Mouse (Mus musculus) testis, postnatal 10 days (tissue): ENCODE results near the gene Fgb.

Experiments
- DNase-seq: peaks from one replicate; pipeline ENCODE4 v3.0.0; 2021; ENCODE audit warnings: low spot score

Gene Fgb

DNA sequence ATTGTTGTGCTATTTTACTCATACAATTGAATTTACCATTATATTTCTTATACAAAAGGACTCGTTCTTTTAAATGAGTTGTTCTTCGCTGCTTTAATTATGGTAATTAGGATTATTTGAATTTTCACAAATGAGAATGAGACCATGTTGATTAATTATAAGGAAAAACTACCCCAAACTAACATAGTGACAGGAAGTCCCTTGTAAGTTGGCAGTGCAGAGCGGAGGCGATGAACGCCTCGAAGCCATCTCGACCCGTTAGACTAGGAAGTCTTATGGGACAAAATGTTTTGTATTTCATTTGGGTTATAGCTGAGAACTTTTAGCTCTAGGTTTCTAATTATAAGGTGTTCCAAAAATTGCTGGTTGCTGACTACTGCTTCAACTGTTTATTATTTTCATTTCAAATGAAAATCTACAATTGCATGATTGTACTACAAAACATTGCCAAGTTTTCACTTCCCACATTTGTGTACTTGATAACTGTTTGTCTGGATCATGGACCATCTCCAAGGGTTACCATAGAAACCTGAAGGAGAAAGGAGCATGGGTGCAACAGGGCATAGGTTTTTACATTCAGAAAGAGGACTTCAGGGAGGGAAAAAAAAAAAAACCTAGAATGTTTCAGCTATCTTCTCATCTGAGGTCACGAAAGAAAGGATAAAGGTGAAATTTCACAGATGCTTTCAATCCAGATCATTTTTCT is 22.0 kb downstream of the Fgb start:
- no peak for DNase-seq

- no peak for DNase-seq
These were observed 24.0 kb downstream of the Fgb start, which contains the start of gene Fga for GRCm38 (mm10) chr3:83025475-83026301. TSS of gene Fga (plus strand) at chr3:83026076.

- no peak for DNase-seq
These were observed 24.6 kb downstream of the Fgb start for GRCm38 (mm10) chr3:83025036-83025435.

DNA sequence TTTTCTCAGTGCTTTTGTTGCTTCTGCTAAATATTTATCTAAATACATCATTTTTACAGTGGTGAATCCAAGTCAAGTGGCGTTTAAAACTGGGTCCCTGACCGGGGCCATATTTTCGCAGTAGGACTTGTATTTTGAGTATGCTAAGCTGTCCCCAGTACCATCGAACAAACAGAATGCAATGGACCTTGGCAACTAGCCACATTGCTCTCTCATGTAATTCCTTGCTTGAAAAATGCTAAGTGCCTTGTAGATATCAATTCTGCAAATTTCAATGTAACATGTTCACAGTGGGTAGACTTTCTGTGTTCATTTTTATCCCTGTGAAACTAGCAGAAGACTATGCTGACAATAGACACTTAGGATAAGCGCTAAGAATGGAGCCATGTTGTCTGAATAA is 28.5 kb downstream of the Fgb start:
- DNase-seq: no peak

GRCm38 (mm10) chr3:83020387-83020786 is 29.3 kb downstream of the Fgb start:
- DNase-seq: no peak

- DNase-seq: no peak
These were observed 33.4 kb downstream of the Fgb start for GRCm38 (mm10) chr3:83016236-83016635.

GRCm38 (mm10) chr3:83013951-83014350 is 35.7 kb downstream of the Fgb start:
- DNase-seq: no peak

DNA sequence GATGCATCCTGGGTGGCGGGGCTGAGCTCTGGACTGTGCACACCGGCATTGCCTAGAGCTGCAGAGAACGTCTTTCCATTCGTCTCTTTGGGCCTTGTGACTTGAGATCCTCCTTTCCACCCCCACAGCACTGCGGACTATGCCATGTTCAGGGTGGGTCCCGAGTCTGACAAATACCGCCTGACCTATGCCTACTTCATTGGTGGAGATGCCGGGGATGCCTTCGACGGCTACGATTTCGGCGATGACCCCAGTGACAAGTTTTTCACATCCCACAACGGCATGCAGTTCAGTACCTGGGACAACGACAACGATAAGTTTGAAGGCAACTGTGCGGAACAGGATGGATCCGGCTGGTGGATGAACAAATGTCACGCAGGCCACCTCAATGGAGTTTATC is 37.0 kb downstream of the Fgb start:
- no peak for DNase-seq

GRCm38 (mm10) chr3:83011565-83011964 is 38.1 kb downstream of the Fgb start:
- no peak for DNase-seq

DNA sequence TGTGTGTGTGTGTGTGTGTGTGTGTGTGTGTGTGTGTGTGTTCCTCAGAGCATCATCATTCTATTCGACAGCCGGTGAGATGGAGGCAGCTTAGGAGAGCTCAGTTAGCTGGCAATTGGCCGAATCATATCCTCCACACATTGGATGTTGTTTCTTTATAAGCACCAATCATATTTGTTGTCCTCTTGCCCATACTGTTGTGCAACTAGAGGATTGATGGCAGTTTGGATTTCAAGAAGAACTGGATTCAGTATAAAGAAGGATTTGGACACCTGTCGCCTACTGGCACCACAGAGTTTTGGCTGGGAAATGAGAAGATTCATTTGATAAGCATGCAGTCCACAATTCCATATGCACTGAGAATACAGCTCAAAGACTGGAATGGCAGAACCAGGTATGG is 38.5 kb downstream of the Fgb start:
- no peak for DNase-seq

DNA sequence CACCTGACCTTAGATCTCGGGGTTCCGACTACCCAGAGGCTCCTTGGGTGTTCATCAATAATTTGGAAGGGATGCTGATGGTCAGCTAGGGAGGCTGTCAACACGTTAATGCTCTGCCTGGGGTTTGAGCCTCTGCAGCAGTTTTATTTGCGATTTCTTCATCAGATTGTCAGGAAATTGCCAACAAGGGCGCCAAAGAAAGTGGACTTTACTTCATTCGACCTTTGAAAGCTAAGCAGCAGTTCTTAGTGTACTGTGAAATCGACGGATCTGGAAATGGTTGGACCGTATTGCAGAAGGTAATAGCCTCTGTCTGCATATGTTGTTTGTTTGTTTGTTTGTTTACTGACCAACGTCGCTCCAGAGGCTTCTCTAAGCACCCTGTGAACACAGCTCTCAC is 39.4 kb downstream of the Fgb start:
- DNase-seq: no peak

GRCm38 (mm10) chr3:83007557-83007956 is 42.1 kb downstream of the Fgb start, which contains the start of gene Fgg:
TSS of gene Fgg (plus strand) at chr3:83007724.
- no peak for DNase-seq

- DNase-seq: no peak
These were observed 44.9 kb downstream of the Fgb start for GRCm38 (mm10) chr3:83004801-83005200.

GRCm38 (mm10) chr3:83003068-83003467 is 46.6 kb downstream of the Fgb start:
- no peak for DNase-seq

- DNase-seq: peak; percentile 53
These were observed 47.5 kb downstream of the Fgb start for GRCm38 (mm10) chr3:83002191-83002590.

GRCm38 (mm10) chr3:82999995-83000394 is 49.7 kb downstream of the Fgb start:
- DNase-seq: no peak

DNA sequence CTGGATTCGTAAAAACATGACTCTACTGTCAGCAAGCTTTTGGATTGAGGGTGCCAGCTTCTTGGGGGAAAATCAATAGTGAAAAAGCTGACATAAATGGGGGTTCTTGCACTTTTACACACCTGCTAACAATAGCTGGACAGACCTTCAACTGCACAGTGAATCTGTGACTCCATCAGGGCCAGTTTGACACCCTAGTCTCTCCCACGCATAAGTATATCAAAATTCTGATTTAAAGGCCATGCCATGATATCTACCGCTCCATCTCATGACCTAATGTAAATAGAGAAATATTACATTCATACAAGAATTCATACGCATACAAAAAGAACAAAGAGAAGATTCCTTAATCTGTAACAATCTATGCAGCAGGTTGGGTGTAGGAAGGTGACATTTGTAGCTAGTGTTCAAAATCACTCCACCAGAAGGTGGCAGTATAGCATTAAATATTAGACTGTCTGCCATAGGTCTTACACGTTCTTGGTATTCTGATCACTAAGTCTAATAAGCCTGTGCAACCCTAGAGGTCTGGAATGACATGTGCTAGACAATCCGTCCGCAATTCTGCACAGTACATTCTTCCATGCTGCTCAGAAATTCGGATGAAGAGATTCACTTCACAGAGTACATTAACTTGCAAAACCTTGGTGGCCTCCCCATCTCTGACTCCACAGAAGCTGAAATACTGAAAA is 50.7 kb downstream of the Fgb start:
- no peak for DNase-seq

DNA sequence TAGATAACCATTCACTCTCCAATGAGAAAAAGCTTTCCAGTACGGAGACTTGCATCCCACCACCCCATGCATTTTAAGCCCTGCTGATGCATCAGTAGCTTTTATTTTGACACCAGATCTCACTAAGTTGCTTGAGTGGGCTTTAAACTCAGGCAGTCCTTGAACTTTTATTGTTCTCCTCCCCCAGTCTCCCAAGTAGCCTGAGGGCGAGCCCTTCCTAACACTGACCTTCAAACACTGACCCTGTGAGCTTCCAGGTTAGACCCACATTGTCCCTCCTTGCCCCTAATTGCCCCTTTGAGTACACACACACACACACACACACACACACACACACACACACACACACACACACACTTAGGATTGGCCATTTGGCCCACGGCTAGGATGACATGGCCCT is 53.0 kb downstream of the Fgb start:
- no peak for DNase-seq

GRCm38 (mm10) chr3:82995368-82995767 is 54.3 kb downstream of the Fgb start:
- peak; percentile 88 for DNase-seq

DNA sequence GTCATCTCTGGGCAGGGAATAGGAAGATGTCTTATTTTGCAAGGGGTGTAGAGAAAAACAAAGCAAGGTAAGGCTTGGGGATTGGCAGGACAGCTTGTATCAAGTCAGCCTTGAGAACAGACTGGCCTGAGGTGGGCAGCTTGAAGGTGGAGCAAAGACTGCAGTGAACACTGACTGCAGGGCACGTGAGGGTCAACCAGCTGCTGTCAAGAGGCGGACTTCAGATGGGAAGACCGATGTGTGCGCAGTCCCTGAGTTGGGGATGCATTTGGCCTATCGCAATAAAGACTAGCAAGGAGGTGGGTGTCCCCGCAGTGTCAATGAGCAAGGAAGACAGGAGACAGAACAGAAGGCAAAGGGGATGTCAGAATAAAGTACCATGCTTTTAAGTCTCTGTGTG is 56.7 kb downstream of the Fgb start:
- no peak for DNase-seq

DNA sequence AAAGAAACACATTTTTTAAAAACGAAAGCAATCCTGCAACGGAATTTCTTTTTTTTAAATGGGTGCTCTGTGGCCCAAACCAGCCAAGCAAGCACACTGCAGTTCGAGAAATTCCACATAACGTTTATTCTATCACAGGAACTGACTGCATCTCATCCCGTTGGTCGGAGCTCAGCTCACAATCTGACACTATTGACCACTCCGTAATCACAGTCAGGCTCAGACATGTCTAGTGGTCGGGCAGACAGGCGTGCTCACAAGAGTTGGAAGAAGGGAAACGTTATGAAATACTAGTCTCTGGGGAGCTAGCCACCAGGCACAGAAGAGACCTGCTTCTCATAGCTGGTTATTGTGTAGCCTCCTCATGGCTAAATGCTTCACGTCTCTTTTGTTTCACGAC is 57.7 kb downstream of the Fgb start:
- DNase-seq: no peak
